Mouse (Mus musculus) thymus, adult 2 months (tissue): ENCODE results near the gene Gng2.

Experiments
- CTCF ChIP-seq: fragments of 200-500 bp; IDR thresholded peaks from 2 replicates; pipeline ENCODE4 v1.5.1; 2012; ENCODE audit warnings: mild to moderate bottlenecking, control low read depth, low read length, moderate library complexity, borderline replicate concordance; ENCODE audit not compliant: control insufficient read depth, poor library complexity, insufficient read depth; ENCODE audit errors: extremely low read depth
- POLR2A ChIP-seq: fragments of 200-500 bp; IDR thresholded peaks from 2 replicates; pipeline ENCODE4 v1.6.1; 2012; ENCODE audit warnings: mild to moderate bottlenecking, low read length, control low read depth, moderate library complexity; ENCODE audit not compliant: control insufficient read depth, poor library complexity, insufficient read depth; ENCODE audit errors: extremely low read depth

GRCm38 (mm10) chr14:19927879-19928278, 49.5 kb downstream of the Gng2 start:
- TF ChIP-seq CTCF (no peak), POLR2A (no peak)
